Mouse (Mus musculus) frontal cortex, adult (tissue): ENCODE results near the gene Gm21874.
"Not testable (repeated sequence)": the region's sequence is repeated elsewhere in the genome, so short reads cannot be mapped to it uniquely, and the experiment has no call there.

ENCODE experiments used
- ATAC-seq: cut with Nextera tagmentation; 2 replicates; pipeline ENCODE4 v1.9.2; 2017; ENCODE audit warnings: mild to moderate bottlenecking, moderate library complexity, mixed read lengths; ENCODE audit not compliant: low TSS enrichment

Gm21874 gene

DNA sequence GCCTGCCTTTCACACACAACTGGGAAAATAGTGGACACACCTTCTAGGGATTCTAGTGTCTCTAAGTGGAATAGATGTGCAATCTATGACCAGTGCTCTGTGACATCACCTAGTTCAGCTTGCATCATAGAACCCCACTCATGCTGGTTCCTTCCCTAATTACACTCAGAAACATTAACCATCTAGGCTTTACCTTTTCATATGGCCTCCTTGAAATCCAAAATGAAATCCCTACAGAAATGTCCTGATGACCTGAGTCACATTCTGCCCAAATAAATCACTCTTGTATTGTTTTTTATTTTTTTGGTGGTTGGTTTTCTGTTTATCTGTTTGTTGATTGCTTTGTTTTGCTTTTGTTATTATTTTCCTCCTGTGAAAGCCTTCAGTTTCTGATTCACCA is at the start of gene Gm21874:
Gene Gm21874, minus strand, starts transcription at position 101 of the 400 bp plus-strand sequence.
- ATAC-seq: not testable (repeated sequence)
